Mouse (Mus musculus) lung, embryonic 14.5 days (tissue): ENCODE results near the gene Stk4. TPM values are rescaled to one million over a fixed set of nuclear protein-coding genes. Genes with fewer than 3 reads are reported as not detected.
A peak's percentile ranks its signal among the peaks of the same experiment; 100 is the strongest.

Source experiments
- ATAC-seq: fragments of 200-750 bp; cut with Nextera tagmentation; 2 replicates; pipeline ENCODE4 v1.8.0; 2017; ENCODE audit warnings: mild to moderate bottlenecking, moderate TSS enrichment, moderate library complexity; ENCODE audit not compliant: insufficient read depth
- DNase-seq: peaks from one replicate; pipeline ENCODE4 v3.0.0-alpha.2; 2015
- H3K27ac ChIP-seq: fragments of 300-500 bp; sonication (generic); 2 replicates; pipeline ENCODE4 v1.5.1; 2014; ENCODE audit warnings: low read depth, mild to moderate bottlenecking, moderate library complexity
- H3K27me3 ChIP-seq: fragments of 300-500 bp; sonication (generic); 2 replicates; pipeline ENCODE4 v1.6.1; 2014; ENCODE audit warnings: low read length, control low read depth; ENCODE audit not compliant: insufficient read depth
- H3K36me3 ChIP-seq: fragments of 300-500 bp; sonication (generic); 2 replicates; pipeline ENCODE4 v1.6.1; 2014; ENCODE audit warnings: control low read depth; ENCODE audit not compliant: insufficient read depth
- H3K4me1 ChIP-seq: fragments of 300-500 bp; sonication (generic); 2 replicates; pipeline ENCODE4 v1.6.1; 2014; ENCODE audit warnings: antibody characterized with exemption, control low read depth; ENCODE audit not compliant: insufficient read depth
- H3K4me2 ChIP-seq: fragments of 300-500 bp; sonication (generic); 2 replicates; pipeline ENCODE4 v1.6.1; 2014; ENCODE audit warnings: mild to moderate bottlenecking
- H3K4me3 ChIP-seq: fragments of 300-500 bp; sonication (generic); 2 replicates; pipeline ENCODE4 v1.5.1; 2014; ENCODE audit warnings: low read depth, low read length
- H3K9ac ChIP-seq: fragments of 300-500 bp; sonication (generic); 2 replicates; pipeline ENCODE4 v1.6.1; 2014
- H3K9me3 ChIP-seq: fragments of 300-500 bp; sonication (generic); 2 replicates; pipeline ENCODE4 v1.6.1; 2016; ENCODE audit warnings: low read depth, low read length, control low read depth
- CTCF ChIP-seq: IDR thresholded peaks from 2 replicates; pipeline ENCODE4 v1.5.1; 2016; ENCODE audit warnings: antibody characterized with exemption, low read depth
- WGBS: fragments of 180-500 bp; shearing (Covaris S2); extraction: QIAGEN DNeasy Blood & Tissue Kit; methylation state at CpG from one replicate; pipeline ENCODE4 v1.1.7; 2014; 5-methylcytosine and 5-hydroxymethylcytosine counted together
- polyA plus RNA-seq: library from polyadenylated mRNA; unstranded; fragments of >200 nt; fragmentation: Nextera tagmentation; extraction: Ambion mirVana; gene quantifications from 2 replicates; pipeline ENCODE4 v1.2.1, GENCODE M21; 2014

Stk4 gene
- polyA plus RNA-seq, 1 experiment from 2014 or later: 33.7 TPM

DNA sequence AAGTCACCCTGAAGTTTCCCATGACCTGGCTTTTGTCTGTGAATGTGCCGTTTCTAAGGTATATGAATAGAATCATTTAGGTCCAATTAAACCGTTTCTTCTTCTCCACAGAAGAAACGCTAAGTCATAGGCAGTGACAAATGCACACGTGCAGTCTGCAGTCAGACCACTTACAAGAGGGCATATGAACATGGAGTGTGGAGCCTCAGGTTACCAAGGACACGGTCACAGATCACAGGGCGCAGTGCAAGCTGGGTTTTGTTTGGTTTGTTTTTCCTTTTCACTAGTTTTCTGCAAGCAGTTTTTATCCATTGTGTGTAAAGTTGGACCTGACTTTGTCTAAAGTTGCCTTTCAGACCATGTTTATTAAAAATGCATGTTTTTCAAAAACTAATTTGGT, 73.9 kb downstream of the Stk4 start:
- Histone ChIP-seq H3K4me3 (no peak overlapping the region), H3K4me2 (no peak overlapping the region), H3K9me3 (no peaks in the 10 kb centered on the region), H3K27ac (no peak overlapping the region), H3K4me1 (no peaks in the 10 kb centered on the region), H3K36me3 (no peaks in the 10 kb centered on the region), H3K27me3 (no peaks in the 10 kb centered on the region), H3K9ac (no peak overlapping the region)
- ATAC-seq (no peak), DNase-seq (no peak)
- 73% methylated on average over 6 of the region's 6 CpGs for WGBS
- no peak for TF ChIP-seq CTCF

- 77% methylated on average over 10 of the region's 10 CpGs for WGBS
- no peak overlapping the region for H3K9ac ChIP-seq
- no peak for TF ChIP-seq CTCF
These were observed 74.4 kb downstream of the Stk4 start for GRCm38 (mm10) chr2:164144541-164144940.

GRCm38 (mm10) chr2:164146556-164146955, 76.4 kb downstream of the Stk4 start:
- 0 out of 2 replicates have a peak, but pooled peaks cover under 1% of the 10 kb centered on the region for H3K36me3 ChIP-seq
- no peak overlapping the region for H3K27ac ChIP-seq
- no peak overlapping the region for H3K4me3 ChIP-seq
- 93% methylated on average over 12 of the region's 12 CpGs for WGBS
- no peak for TF ChIP-seq CTCF
- no peaks in the 10 kb centered on the region for H3K4me1 ChIP-seq
- no peaks in the 10 kb centered on the region for H3K9me3 ChIP-seq
- no peaks in the 10 kb centered on the region for H3K27me3 ChIP-seq
- ATAC-seq (no peak), DNase-seq (no peak)
- no peak overlapping the region for H3K9ac ChIP-seq
- H3K4me2 ChIP-seq: no peak overlapping the region

More at GRCm38 (mm10) chr2:164144541-164144940, 74.4 kb downstream of the Stk4 start:
- H3K27me3 ChIP-seq: no peaks in the 10 kb centered on the region
- ATAC-seq: no peak
- H3K36me3 ChIP-seq: no peaks in the 10 kb centered on the region
- H3K4me1 ChIP-seq: no peaks in the 10 kb centered on the region
- no peak overlapping the region for H3K4me2 ChIP-seq
- no peak overlapping the region for H3K4me3 ChIP-seq
- H3K27ac ChIP-seq: no peak overlapping the region
- H3K9me3 ChIP-seq: no peaks in the 10 kb centered on the region
- no peak for DNase-seq

DNA sequence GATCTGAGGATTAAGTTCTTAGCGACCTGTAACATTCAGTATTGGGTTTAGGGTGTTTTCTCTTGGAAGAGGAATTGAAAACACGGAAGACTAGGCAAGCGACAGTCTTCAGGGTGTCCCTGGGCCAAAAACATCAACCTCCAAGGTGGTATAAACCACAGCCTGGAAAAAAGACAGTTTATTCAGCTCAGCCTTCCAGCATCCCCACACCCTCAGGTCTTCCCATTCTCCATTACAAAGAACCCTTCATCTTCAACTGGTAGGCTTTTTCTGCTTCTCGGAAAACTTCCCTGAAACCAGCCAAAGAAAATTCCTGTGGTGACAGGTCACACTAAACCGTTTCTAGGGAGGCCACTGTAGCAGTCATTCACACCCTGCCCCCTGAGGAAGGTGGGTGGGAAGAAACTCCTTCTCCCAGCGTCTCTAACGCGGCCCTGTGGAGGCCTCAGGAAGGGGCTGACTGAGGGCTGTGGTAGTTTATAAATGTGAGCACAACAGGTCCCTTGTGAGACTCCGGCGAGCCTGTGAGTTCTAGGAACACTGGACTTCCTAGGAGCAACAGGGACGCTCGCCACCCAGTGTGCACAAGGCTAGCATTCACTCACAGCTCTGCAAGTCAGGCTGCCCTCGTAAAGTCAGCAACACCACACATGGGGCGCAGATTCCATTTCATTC, 80.1 kb downstream of the Stk4 start:
- Histone ChIP-seq H3K27ac (no peak overlapping the region; the same call in 1 of the 2 replicates), H3K36me3 (peaks cover 22% of the 10 kb centered on the region), H3K9me3 (no peaks in the 10 kb centered on the region), H3K4me3 (no peak overlapping the region), H3K27me3 (no peaks in the 10 kb centered on the region), H3K4me2 (no peak overlapping the region), H3K4me1 (no peaks in the 10 kb centered on the region), H3K9ac (no peak overlapping the region)
- no peak for ATAC-seq
- WGBS: 39% methylated on average over 14 of the region's 14 CpGs
- no peak for TF ChIP-seq CTCF
- peak; percentile 11 for DNase-seq

- Histone ChIP-seq H3K9me3 (no peaks in the 10 kb centered on the region), H3K4me2 (no peak overlapping the region), H3K36me3 (peaks cover 22% of the 10 kb centered on the region), H3K4me3 (no peak overlapping the region), H3K27ac (no peak overlapping the region), H3K4me1 (no peaks in the 10 kb centered on the region), H3K27me3 (no peaks in the 10 kb centered on the region), H3K9ac (no peak overlapping the region)
- no peak for DNase-seq
- WGBS: 82% methylated on average over 11 of the region's 11 CpGs
- no peak for ATAC-seq
- no peak for TF ChIP-seq CTCF
These were observed 82.2 kb downstream of the Stk4 start for GRCm38 (mm10) chr2:164152341-164152740.

DNA sequence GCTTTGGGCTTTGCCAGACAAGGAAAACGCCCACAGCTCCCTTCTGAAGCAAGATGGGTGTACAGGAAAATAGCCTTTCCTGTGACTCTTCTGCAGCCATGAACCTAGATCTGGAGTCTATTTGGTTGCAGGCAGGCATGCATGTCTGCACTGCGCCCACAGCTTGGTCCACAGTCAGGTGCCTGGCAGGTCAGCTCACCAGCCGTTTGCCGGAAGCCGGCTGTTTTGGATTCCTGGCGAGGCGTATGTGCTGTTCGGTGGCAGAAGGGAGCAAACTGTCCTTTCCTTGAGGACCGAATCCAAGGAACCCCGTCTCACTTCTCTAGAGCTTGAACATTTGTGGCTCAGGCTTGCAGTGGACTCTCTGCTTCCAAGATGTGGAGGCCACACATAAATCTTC, 83.9 kb downstream of the Stk4 start:
- Histone ChIP-seq H3K4me3 (no peak overlapping the region), H3K36me3 (peaks cover 22% of the 10 kb centered on the region), H3K4me2 (no peak overlapping the region), H3K27me3 (no peaks in the 10 kb centered on the region), H3K27ac (no peak overlapping the region), H3K4me1 (no peaks in the 10 kb centered on the region), H3K9me3 (no peaks in the 10 kb centered on the region), H3K9ac (no peak overlapping the region)
- no peak for ATAC-seq
- 92% methylated on average over 10 of the region's 10 CpGs for WGBS
- TF ChIP-seq CTCF: no peak
- DNase-seq: no peak

DNA sequence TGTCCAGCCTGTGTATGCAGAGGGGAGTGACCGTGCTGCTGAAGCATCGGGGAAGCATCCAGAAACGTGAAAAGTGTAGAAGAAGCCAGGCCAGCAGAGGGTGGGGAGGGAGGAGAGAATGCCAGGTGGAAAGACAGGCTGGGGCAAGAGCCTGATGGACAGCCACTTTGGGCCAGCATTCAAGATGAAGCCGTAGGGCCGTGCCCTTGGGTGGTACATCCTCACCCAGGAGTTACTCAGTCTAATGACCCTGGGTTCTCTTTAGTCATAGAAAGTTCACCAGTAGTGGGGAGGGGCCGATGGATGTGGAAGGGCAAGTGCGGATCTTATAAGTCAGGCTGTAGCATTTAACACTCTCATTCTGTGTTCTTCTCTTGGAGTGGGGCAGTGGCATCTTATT, 86.0 kb downstream of the Stk4 start:
- Histone ChIP-seq H3K9me3 (no peaks in the 10 kb centered on the region), H3K27me3 (no peaks in the 10 kb centered on the region), H3K27ac (no peak overlapping the region), H3K36me3 (peaks cover 22% of the 10 kb centered on the region), H3K4me3 (no peak overlapping the region), H3K4me1 (no peaks in the 10 kb centered on the region), H3K9ac (no peak overlapping the region), H3K4me2 (no peak overlapping the region)
- ATAC-seq: no peak
- no peak for TF ChIP-seq CTCF
- 86% methylated on average over 7 of the region's 7 CpGs for WGBS
- DNase-seq: no peak
